Mouse (Mus musculus): ENCODE measurements around the gene Tmem202.

Gene Tmem202

GRCm38 (mm10) chr9:59533422-59533821, 6.2 kb downstream of the Tmem202 start:
- in situ Hi-C loops (cut with MboI), result no loop called here

- in situ Hi-C loops (cut with MboI), result no loop called here
Observed at GRCm38 (mm10) chr9:59531645-59532044, 8.0 kb downstream of the Tmem202 start.

- in situ Hi-C loops (cut with MboI), result no loop called here
Observed at GRCm38 (mm10) chr9:59528274-59528673, 11.4 kb downstream of the Tmem202 start.

- in situ Hi-C loops (cut with MboI), result no loop called here
Observed at GRCm38 (mm10) chr9:59527580-59527979, 12.1 kb downstream of the Tmem202 start.

GRCm38 (mm10) chr9:59526727-59527126, 12.9 kb downstream of the Tmem202 start:
- in situ Hi-C loops (cut with MboI), result no loop called here

- in situ Hi-C loops (cut with MboI), result no loop called here
Observed at GRCm38 (mm10) chr9:59522906-59523305, 16.7 kb downstream of the Tmem202 start.

GRCm38 (mm10) chr9:59519396-59519795, 20.3 kb downstream of the Tmem202 start:
- in situ Hi-C loops (cut with MboI), result no loop called here

GRCm38 (mm10) chr9:59518976-59519375, 20.7 kb downstream of the Tmem202 start:
- in situ Hi-C loops (cut with MboI), result no loop called here

GRCm38 (mm10) chr9:59517127-59517526, 22.5 kb downstream of the Tmem202 start:
- in situ Hi-C loops (cut with MboI), result no loop called here

- in situ Hi-C loops (cut with MboI), result no loop called here
Observed at GRCm38 (mm10) chr9:59515069-59515468, 24.6 kb downstream of the Tmem202 start.

- in situ Hi-C loops (cut with MboI), result no loop called here
Observed at GRCm38 (mm10) chr9:59512381-59512780, 27.3 kb downstream of the Tmem202 start.

GRCm38 (mm10) chr9:59508146-59508545, 31.5 kb downstream of the Tmem202 start:
- in situ Hi-C loops (cut with MboI), result no loop called here

- in situ Hi-C loops (cut with MboI), result no loop called here
Observed at GRCm38 (mm10) chr9:59487331-59487730, 52.3 kb downstream of the Tmem202 start.

- in situ Hi-C loops (cut with MboI), result no loop called here
Observed at GRCm38 (mm10) chr9:59486549-59487065, 53.0 kb downstream of the Tmem202 start, which contains the start of gene Arih1. TSS of gene Arih1 (minus strand) at chr9:59486618.

GRCm38 (mm10) chr9:59486076-59486518, 53.5 kb downstream of the Tmem202 start:
- in situ Hi-C loops (cut with MboI), result no loop called here

GRCm38 (mm10) chr9:59485511-59486075, 54.1 kb downstream of the Tmem202 start:
- in situ Hi-C loops (cut with MboI), result no loop called here

- in situ Hi-C loops (cut with MboI), result no loop called here
Observed at GRCm38 (mm10) chr9:59484760-59485159, 54.9 kb downstream of the Tmem202 start.

GRCm38 (mm10) chr9:59482419-59482818, 57.2 kb downstream of the Tmem202 start:
- in situ Hi-C loops (cut with MboI), result no loop called here

GRCm38 (mm10) chr9:59476617-59477016, 63.0 kb downstream of the Tmem202 start:
- in situ Hi-C loops (cut with MboI), result no loop called here

- in situ Hi-C loops (cut with MboI), result no loop called here
Observed at GRCm38 (mm10) chr9:59474838-59475237, 64.8 kb downstream of the Tmem202 start.

- in situ Hi-C loops (cut with MboI), result no loop called here
Observed at GRCm38 (mm10) chr9:59473171-59473570, 66.5 kb downstream of the Tmem202 start.

- in situ Hi-C loops (cut with MboI), result no loop called here
Observed at GRCm38 (mm10) chr9:59469446-59469845, 70.2 kb downstream of the Tmem202 start.
